Mouse (Mus musculus): ENCODE results near the gene Fgf12.

Gene Fgf12

DNA sequence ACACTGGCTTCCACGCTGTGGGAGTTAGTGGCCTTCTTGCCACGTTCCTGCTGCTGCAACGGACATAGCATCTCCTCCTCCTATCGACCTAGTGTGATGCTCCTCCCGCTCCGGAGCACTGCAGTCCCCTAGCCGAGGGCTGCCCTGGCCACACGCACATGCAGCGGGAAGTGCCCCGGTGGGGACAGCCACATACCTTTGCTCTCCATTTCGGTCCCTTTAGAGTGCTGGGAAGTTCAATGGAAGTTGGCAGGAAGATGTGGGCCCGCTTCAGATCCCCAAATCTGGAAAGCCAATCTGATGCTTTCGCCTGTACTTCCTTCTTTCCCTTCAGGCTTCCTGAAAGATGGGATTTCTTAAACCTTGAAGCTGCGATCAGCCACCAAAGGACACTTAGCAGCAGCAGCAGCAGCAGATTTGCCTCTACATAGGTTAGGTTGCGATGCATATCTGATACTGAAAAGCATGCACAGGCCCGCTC, at the start of gene Fgf12:
Fgf12 (minus strand) TSS at position 431 of the 481 bp plus-strand sequence.
- no peak for DNase-seq (ENCODE audit: extremely low read depth, low read depth, low spot score)

- DNase-seq (ENCODE audit: extremely low read depth, low read depth, low spot score): no peak
Observed at GRCm38 (mm10) chr16:28793115-28793514, 40.2 kb upstream of the Fgf12 start.

DNA sequence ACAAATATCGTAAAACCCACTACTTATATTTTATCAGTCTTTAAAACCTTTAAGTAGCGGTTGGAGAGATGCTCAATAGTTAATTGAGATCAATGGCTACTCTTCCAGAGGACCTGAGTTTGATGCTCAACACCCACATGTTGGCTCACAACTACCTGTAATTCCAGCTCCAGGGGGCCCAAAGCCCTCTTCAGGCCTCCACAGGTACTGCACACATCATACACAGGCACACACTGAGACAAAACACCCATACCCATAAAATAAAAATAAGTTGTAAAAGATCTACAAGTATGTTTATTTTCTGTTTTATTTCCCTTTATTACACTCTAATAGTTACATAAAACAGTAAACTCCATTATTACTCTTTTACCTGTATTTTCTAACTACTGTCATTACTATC, 17.4 kb upstream of the Fgf12 start:
- DNase-seq (ENCODE audit: extremely low read depth, low read depth, low spot score): no peak

DNA sequence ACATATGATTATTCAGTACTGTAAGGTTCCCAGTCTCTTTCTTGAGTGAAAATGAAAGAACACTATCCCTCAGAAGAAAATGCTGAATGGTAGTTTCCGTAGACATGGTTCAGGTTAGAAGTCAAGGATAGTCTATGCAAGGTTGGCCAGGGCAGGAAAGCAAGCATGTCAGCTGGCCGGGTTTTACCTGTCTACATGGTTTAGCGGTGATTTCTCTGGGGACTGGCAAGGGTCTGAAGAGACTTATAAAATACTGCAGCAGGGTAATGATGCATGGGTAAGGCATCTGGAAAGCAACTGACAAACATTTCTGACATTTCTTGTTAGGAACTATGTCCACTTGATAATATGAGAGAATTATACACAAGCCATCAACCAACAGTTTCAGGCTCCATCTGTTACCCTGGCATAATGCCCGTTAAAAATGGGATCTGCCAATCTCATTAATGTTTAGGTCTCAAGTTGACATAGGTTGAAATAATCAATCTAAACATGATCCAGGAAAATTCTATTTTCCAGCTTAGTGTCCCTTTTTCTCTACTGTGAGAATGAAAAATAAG, 8.6 kb upstream of the Fgf12 start:
- DNase-seq (ENCODE audit: extremely low read depth, low read depth, low spot score): no peak

GRCm38 (mm10) chr16:28753124-28753917, 453 bp upstream of the Fgf12 start:
- no peak for DNase-seq (ENCODE audit: extremely low read depth, low read depth, low spot score)

DNA sequence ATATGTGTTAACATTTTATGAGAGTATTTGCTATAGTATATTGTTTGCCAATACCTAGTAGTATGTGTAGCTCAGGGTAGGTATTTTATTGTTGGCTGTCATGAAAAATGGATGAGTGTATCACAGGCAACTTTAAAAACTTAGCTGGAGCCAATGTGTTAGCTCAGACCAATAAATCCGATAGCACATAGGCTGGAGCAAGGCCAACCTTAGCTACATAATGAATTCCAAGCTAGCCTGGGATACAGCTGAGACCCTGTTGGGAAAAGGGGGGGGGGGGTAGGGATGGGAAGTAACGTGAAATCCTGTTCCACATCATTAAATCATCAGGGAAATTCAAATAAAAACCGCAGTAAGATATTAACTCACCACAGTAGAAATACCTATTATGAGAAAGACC, 18.4 kb downstream of the Fgf12 start:
- DNase-seq (ENCODE audit: extremely low read depth, low read depth, low spot score): no peak

DNA sequence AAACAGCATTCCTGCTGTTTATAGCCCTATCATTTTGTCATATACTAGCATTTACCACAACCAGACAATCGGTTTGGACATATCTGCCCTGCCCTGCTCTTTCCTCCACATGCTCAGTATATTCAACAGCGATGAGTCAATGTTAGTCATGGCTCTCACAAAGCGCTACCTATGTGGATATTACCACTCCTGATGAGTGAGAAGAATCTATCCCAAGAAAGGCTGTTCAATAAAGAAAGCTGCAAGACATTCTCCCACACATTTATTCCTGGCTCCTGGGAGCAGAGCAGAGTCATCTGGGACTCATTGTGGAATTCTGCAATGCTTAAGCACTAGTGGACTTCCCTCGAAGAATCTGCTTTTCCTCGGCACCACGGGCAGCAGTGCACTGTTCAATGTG, 26.1 kb downstream of the Fgf12 start:
- DNase-seq (ENCODE audit: extremely low read depth, low read depth, low spot score): no peak

DNA sequence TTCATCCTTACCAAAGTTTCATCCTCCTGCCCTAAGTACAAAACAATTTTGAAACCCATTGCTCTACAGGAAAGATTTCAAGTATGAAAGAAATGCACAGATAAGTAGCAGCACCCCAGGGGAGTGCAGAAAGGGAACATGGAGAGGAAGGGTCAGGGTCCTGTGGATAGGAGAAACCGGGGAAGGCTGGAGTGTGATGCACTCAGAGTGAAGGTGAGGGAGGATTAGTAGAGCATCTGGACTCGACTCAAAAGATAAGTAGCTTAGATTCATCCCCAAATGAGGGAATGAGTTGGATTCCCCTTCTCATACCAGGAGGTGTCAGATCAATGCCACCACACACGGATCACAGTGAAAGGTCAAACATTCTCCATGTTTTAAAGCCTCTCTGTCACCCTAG, 46.2 kb downstream of the Fgf12 start:
- no peak for DNase-seq (ENCODE audit: extremely low read depth, low read depth, low spot score)

DNA sequence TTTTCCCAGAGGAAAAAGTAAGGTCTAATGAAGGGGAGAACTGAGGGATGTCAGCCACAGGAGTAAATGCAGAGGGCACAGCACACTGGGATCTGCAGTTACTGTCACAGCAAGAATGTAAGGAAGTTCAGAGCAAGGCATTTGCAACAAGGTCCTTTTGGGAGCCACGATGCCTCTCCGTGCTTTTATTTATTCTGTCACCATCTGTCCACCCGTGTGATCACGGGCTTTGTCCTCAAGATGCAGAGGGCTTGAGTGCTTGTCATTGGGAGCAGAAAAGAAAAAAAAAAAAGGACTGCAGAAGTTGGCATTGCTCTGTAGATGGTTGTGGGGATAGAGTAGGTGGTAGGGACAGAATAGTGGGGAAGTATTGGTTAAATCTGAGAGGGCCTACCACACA, 52.5 kb downstream of the Fgf12 start:
- DNase-seq (ENCODE audit: extremely low read depth, low read depth, low spot score): no peak

DNA sequence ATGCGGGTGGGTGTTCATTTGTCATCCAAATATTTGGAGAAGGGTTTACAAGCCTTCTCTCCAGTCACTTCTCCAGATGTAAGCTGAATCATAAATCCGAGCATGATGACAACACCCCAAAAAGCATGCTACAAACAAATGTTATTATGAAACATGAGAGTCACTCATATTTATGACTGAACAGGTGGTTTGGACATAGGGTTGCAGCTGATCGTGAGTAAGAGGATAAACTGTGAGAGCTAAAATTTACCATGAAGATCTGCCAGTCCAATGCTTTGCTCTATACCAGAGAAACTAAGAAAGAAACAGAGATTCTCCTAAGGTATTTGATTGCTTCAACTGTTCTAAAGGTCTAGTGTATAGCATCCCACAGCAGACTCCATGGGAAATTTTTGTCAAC, 56.0 kb downstream of the Fgf12 start:
- no peak for DNase-seq (ENCODE audit: extremely low read depth, low read depth, low spot score)

DNA sequence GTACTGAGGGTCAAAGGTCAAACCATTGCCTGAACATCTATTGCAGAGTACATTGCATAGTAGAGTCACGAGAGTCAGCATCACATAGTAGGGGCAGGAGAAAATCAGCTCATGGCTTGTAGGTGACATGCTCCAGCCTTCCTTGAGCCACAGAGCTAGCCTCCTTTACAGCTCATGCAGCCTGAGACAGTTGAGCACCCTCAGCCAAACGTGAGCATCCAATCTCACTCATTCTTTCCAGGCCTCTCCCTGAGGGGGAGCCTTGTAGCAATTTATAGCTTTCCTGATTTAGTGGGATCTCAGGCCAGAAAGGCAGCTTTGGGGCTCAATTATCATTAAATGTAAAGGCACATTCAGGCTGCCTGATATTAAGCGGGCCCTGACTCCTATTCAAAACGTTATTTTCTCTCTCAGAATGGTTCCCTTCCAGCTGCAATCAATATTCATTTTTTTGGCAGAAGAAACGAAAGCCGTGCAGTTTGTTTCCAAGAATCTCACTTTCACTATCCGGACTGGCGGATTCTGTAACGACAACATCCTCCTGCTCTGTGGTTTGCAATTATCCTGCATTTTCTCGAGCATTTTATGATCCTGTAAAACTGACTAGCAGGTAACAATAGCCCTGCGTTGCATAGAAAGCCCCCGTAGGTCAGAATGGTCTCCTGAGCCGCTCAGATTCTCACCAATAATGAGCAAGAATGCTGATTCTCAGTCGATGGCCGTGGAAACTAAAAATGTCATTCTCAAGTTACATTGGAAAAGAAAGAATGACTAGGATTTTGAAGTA, 58.6 kb downstream of the Fgf12 start:
- DNase-seq (ENCODE audit: extremely low read depth, low read depth, low spot score): no peak

GRCm38 (mm10) chr16:28688861-28689385, 63.9 kb downstream of the Fgf12 start:
- DNase-seq (ENCODE audit: extremely low read depth, low read depth, low spot score): no peak

GRCm38 (mm10) chr16:28681625-28682024, 71.2 kb downstream of the Fgf12 start:
- no peak for DNase-seq (ENCODE audit: extremely low read depth, low read depth, low spot score)

GRCm38 (mm10) chr16:28668815-28669347, 84.0 kb downstream of the Fgf12 start:
- no peak for DNase-seq (ENCODE audit: extremely low read depth, low read depth, low spot score)

DNA sequence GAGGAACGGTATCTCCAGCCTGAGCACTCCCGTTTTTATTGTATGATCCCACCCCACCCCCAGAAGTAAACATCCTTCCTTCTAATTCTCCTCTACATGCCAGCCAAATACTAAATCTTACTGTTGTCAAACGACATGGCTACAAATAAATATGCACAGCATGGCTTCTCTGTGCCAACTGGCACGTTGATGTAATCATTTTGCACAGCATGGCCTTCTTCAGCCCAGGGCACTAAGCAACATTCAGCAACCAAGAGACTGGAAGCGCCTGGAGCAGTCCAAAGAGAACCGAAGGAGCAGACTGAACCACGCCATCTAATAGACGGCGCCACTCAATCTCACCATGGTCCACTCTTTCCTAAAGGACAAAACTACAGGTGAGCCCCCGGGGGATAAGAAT, 100.2 kb downstream of the Fgf12 start:
- no peak for DNase-seq (ENCODE audit: extremely low read depth, low read depth, low spot score)

GRCm38 (mm10) chr16:28650589-28650988, 102.3 kb downstream of the Fgf12 start:
- DNase-seq (ENCODE audit: extremely low read depth, low read depth, low spot score): no peak

DNA sequence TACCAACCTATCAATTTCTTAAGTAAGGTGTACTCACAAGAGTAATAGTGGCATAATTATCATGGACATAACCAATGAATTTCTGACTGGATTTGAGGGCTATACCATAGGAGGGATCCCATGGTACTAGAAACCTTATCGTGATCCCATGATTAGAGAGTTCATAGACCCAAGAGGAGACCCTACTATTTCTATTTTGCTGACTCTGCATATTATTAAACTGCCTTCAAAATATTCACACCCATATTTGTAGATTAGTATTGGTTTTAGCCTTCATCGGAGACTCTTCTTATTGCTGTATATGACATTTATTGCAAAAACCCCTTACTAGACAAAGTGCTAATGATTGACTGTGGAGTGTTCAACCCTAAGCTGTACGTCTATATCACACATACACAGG, 107.8 kb downstream of the Fgf12 start:
- DNase-seq (ENCODE audit: extremely low read depth, low read depth, low spot score): no peak

DNA sequence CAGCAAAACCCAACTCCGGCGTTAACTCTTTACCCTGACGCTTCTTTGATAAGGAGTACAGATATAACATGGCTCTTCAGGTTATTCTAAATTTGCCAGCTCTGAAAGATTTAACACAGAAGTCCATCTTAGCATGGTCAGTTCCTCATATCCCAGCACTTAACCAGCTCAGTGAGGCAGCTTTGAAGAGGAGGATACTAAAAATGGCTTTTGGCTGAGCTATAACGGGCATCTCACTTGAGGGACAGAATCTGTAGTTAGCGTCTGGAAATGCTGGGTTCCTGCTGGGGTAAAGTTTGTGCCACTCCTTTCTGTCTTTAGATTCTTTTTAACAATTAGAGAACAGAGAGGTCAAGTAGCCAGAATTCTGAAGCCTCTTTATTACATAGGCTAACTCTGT, 121.1 kb downstream of the Fgf12 start:
- no peak for DNase-seq (ENCODE audit: extremely low read depth, low read depth, low spot score)

GRCm38 (mm10) chr16:28630771-28631484, 121.9 kb downstream of the Fgf12 start:
- DNase-seq (ENCODE audit: extremely low read depth, low read depth, low spot score): no peak

GRCm38 (mm10) chr16:28626259-28626658, 126.6 kb downstream of the Fgf12 start:
- no peak for DNase-seq (ENCODE audit: extremely low read depth, low read depth, low spot score)

- DNase-seq (ENCODE audit: extremely low read depth, low read depth, low spot score): no peak
Observed at GRCm38 (mm10) chr16:28625689-28626088, 127.2 kb downstream of the Fgf12 start.
